Mouse (Mus musculus) gastrocnemius, postnatal 25 days (tissue): ENCODE measurements around the gene Col23a1. TPM values are rescaled to one million over a fixed set of nuclear protein-coding genes. Genes with fewer than 3 reads are reported as not detected.

Source experiments
- DNase-seq: peaks from one replicate; pipeline ENCODE4 v3.0.0; 2022
- total RNA-seq, 2 experiments: library from RNA; stranded (reverse); gene quantifications; 1 replicate in 1 of 2; 2 replicates in 1 of 2; pipeline ENCODE4 v1.2.3; 2021

Gene Col23a1
- total RNA-seq, 2 experiments from 2014 or later: 1.8 to 1.9 TPM

GRCm38 (mm10) chr11:51542424-51542823 is 252.7 kb downstream of the Col23a1 start:
- no peak for DNase-seq

GRCm38 (mm10) chr11:51543487-51544050 is 253.8 kb downstream of the Col23a1 start:
- no peak for DNase-seq

GRCm38 (mm10) chr11:51544413-51544812 is 254.7 kb downstream of the Col23a1 start:
- DNase-seq: no peak

GRCm38 (mm10) chr11:51545811-51546210 is 256.1 kb downstream of the Col23a1 start:
- no peak for DNase-seq

- DNase-seq: no peak
These were observed 261.5 kb downstream of the Col23a1 start for GRCm38 (mm10) chr11:51551253-51551652.

- DNase-seq: no peak
These were observed 262.4 kb downstream of the Col23a1 start for GRCm38 (mm10) chr11:51552091-51552490.

GRCm38 (mm10) chr11:51554590-51554989 is 264.9 kb downstream of the Col23a1 start:
- DNase-seq: no peak

- DNase-seq: no peak
These were observed 265.3 kb downstream of the Col23a1 start for GRCm38 (mm10) chr11:51555066-51555465.

- DNase-seq: no peak
These were observed 273.6 kb downstream of the Col23a1 start for GRCm38 (mm10) chr11:51563276-51563675.

- no peak for DNase-seq
These were observed 275.3 kb downstream of the Col23a1 start for GRCm38 (mm10) chr11:51565062-51565461.

GRCm38 (mm10) chr11:51565951-51566350 is 276.2 kb downstream of the Col23a1 start:
- DNase-seq: no peak

GRCm38 (mm10) chr11:51568801-51569200 is 279.1 kb downstream of the Col23a1 start:
- DNase-seq: no peak

- no peak for DNase-seq
These were observed 286.7 kb downstream of the Col23a1 start for GRCm38 (mm10) chr11:51576454-51576853.

- no peak for DNase-seq
These were observed 287.9 kb downstream of the Col23a1 start for GRCm38 (mm10) chr11:51577587-51577986.

- no peak for DNase-seq
These were observed 289.3 kb downstream of the Col23a1 start for GRCm38 (mm10) chr11:51579024-51579423.

GRCm38 (mm10) chr11:51582713-51583112 is 293.0 kb downstream of the Col23a1 start:
- DNase-seq: peak; percentile 51

- DNase-seq: no peak
These were observed 294.3 kb downstream of the Col23a1 start for GRCm38 (mm10) chr11:51584057-51584430.

- DNase-seq: peak; percentile 98
These were observed 294.9 kb downstream of the Col23a1 start, which contains the start of gene Phykpl for GRCm38 (mm10) chr11:51584431-51585248. Gene Phykpl, plus strand, starts transcription at chr11:51584757.

GRCm38 (mm10) chr11:51585608-51586252 is 296.0 kb downstream of the Col23a1 start:
- DNase-seq: no peak

GRCm38 (mm10) chr11:51586411-51586810 is 296.7 kb downstream of the Col23a1 start:
- no peak for DNase-seq

GRCm38 (mm10) chr11:51587059-51587458 is 297.3 kb downstream of the Col23a1 start:
- no peak for DNase-seq

GRCm38 (mm10) chr11:51588833-51589232 is 299.1 kb downstream of the Col23a1 start:
- no peak for DNase-seq

- DNase-seq: no peak
These were observed 300.3 kb downstream of the Col23a1 start for GRCm38 (mm10) chr11:51590002-51590401.
